Mouse (Mus musculus): ENCODE measurements around the gene Erc2. TPM values are rescaled to one million over a fixed set of nuclear protein-coding genes. Genes with fewer than 3 reads are reported as not detected.

Erc2 gene
- polyA plus RNA-seq, 1 experiment from 2014 or later: 4.3 TPM

DNA sequence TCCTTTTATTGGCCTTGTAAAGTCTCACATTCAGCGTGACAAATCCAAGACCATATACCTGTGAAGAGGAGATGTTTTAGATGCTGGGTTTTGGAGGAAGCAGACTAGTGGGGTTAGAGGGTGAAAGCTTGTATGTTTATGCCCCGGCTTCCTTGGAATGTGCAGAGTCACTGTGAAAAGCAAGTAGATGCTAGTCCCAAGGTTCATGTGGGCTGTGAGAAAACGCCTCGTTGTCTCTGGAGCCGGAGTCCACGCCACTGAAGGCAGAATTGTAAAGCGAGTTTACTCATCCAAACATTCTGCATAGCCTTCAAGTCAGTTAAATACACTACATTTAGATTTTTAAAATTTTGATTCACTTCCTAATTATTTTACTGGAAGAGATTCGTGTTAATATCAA is 748.5 kb downstream of the Erc2 start:
- DNase-seq (ENCODE audit: low spot score): no peak
- 52% methylated on average over 8 of the region's 8 CpGs for WGBS
- Histone ChIP-seq H3K27ac (replicated peaks; ENCODE audit: low read depth, low read length) (no peak overlapping the region), H3K4me2 (ENCODE audit: low read depth, low read length) (no peak overlapping the region), H3K27me3 (replicated peaks; ENCODE audit: control insufficient read depth, insufficient read depth, low read length) (no peaks in the 10 kb centered on the region), H3K9ac (ENCODE audit: low read depth, low read length) (no peak overlapping the region), H3K36me3 (ENCODE audit: control insufficient read depth, insufficient read depth, low read length) (no peaks in the 10 kb centered on the region), H3K9me3 (ENCODE audit: control insufficient read depth, low read length) (no peaks in the 10 kb centered on the region), H3K4me1 (ENCODE audit: control insufficient read depth, insufficient read depth, low read length) (peaks cover 25% of the 10 kb centered on the region), H3K4me3 (ENCODE audit: low read depth, low read length) (no peak overlapping the region)
- ATAC-seq (ENCODE audit: low read depth): no peak

DNA sequence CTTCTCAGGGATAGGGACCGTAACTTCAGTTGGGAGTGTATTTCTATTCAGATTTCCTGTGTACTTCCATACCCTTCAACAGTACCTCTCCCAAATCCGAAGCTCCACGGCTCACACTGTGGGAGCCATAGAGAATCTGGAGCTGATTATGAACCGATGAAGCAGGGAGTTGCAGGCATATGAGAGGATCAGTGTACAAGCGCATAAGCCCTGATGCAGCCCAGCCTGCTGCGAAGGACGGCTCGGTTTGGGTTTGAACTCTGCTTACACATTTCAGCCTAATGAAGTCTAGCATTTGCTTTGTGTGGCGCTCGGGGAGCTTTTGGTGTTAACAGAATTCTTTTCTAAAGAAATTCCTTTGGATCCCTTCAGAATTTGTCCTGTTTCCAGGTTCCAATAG is 749.4 kb downstream of the Erc2 start:
- Histone ChIP-seq H3K36me3 (ENCODE audit: control insufficient read depth, insufficient read depth, low read length) (no peaks in the 10 kb centered on the region), H3K9ac (ENCODE audit: low read depth, low read length) (no peak overlapping the region), H3K27me3 (replicated peaks; ENCODE audit: control insufficient read depth, insufficient read depth, low read length) (no peaks in the 10 kb centered on the region), H3K4me2 (ENCODE audit: low read depth, low read length) (no peak overlapping the region), H3K9me3 (ENCODE audit: control insufficient read depth, low read length) (no peaks in the 10 kb centered on the region), H3K27ac (replicated peaks; ENCODE audit: low read depth, low read length) (peak overlapping the region; percentile 34; the same call in 1 of the 2 replicates), H3K4me3 (ENCODE audit: low read depth, low read length) (no peak overlapping the region), H3K4me1 (ENCODE audit: control insufficient read depth, insufficient read depth, low read length) (peaks cover 34% of the 10 kb centered on the region)
- no peak for ATAC-seq (ENCODE audit: low read depth)
- peak; percentile 84 for DNase-seq (ENCODE audit: low spot score)
- 41% methylated on average over 10 of the region's 10 CpGs for WGBS

DNA sequence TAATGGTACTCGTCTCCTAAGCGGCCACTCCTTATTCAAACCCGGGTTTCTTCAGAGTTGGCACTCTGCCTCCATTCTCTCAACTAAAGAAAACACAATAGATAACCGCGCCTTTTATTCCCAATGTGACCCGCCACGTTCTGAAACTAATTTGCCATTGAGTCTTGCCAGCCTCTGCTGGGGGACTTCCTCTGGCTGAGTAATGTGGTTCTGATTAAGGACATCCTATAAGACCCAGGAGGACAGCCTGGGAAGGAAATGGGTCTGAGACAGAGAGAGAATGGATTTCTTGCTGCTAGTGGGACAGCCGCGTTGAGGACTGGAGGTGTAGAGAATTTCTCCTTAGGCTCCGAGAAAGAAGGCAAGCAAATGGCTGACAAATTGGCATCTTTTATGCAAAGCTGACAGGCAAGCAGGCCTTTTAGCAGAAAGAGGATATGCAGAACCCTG is 753.4 kb downstream of the Erc2 start:
- Histone ChIP-seq H3K4me3 (ENCODE audit: low read depth, low read length) (no peak overlapping the region), H3K36me3 (ENCODE audit: control insufficient read depth, insufficient read depth, low read length) (no peaks in the 10 kb centered on the region), H3K27ac (replicated peaks; ENCODE audit: low read depth, low read length) (peak overlapping the region; percentile 1), H3K27me3 (replicated peaks; ENCODE audit: control insufficient read depth, insufficient read depth, low read length) (no peaks in the 10 kb centered on the region), H3K9me3 (ENCODE audit: control insufficient read depth, low read length) (no peaks in the 10 kb centered on the region), H3K4me2 (ENCODE audit: low read depth, low read length) (peak overlapping the region; percentile 39), H3K9ac (ENCODE audit: low read depth, low read length) (no peak overlapping the region), H3K4me1 (ENCODE audit: control insufficient read depth, insufficient read depth, low read length) (peaks cover 34% of the 10 kb centered on the region)
- peak; percentile 41; the same call in 1 of the 2 replicates for ATAC-seq (ENCODE audit: low read depth)
- DNase-seq (ENCODE audit: low spot score): peak; percentile 90
- WGBS: 10% methylated on average over 10 of the region's 10 CpGs

DNA sequence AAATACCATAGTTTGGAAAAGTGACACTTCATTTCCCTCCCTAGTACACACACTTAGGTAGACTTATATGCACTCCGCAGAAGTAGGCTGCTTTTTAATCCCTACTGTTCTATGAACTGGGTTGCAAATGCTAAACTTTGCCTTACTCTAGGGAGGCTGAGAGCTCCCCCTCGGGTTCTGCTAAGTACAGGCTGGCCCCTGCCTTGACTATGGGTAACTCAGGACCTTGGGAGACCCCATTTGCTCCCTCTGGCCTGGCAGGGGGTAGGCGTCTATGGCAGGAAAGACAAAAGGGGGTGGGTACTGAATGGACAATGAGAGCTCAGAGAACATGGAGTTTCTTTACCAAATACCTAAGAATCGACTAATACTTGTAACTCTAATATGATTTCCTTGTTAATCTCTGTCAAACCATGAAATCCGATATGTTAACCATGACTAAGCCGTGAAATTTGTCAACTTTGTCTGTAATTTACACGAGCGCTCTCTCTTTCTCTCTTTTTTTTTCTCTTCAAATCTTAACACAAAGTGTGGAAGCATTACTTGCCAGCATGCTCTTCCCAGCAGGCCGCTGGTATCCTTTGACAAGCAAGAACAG is 754.1 kb downstream of the Erc2 start:
- Histone ChIP-seq H3K4me3 (ENCODE audit: low read depth, low read length) (no peak overlapping the region), H3K4me1 (ENCODE audit: control insufficient read depth, insufficient read depth, low read length) (peaks cover 28% of the 10 kb centered on the region)
- 0 out of 2 replicates have a peak, but pooled peaks have one; percentile 6 for ATAC-seq (ENCODE audit: low read depth)

DNA sequence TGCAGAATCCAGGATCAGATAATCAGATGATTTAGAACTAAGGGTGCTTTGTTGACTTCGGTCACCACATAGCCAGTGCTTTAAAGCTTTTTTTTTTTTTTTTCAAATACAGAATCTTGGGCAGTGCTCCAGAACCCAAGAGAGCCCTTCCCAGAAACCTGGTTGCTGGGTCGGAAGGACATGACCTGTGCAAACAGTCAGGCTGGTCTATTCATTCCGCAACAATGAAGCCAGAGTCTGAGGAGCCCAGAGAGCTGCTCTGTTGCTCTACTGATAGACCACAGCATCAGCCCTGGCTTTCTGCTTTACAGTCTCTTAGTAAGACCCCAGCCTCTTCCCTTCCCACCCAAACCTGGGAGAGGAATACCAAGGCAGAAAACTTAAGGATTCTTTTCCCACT is 755.3 kb downstream of the Erc2 start:
- DNase-seq (ENCODE audit: low spot score) (no peak), ATAC-seq (ENCODE audit: low read depth) (no peak)
- 82% methylated on average over 3 of the region's 3 CpGs for WGBS
- Histone ChIP-seq H3K9me3 (ENCODE audit: control insufficient read depth, low read length) (no peaks in the 10 kb centered on the region), H3K36me3 (ENCODE audit: control insufficient read depth, insufficient read depth, low read length) (no peaks in the 10 kb centered on the region), H3K9ac (ENCODE audit: low read depth, low read length) (no peak overlapping the region), H3K27ac (replicated peaks; ENCODE audit: low read depth, low read length) (no peak overlapping the region), H3K27me3 (replicated peaks; ENCODE audit: control insufficient read depth, insufficient read depth, low read length) (no peaks in the 10 kb centered on the region), H3K4me3 (ENCODE audit: low read depth, low read length) (no peak overlapping the region), H3K4me2 (ENCODE audit: low read depth, low read length) (no peak overlapping the region), H3K4me1 (ENCODE audit: control insufficient read depth, insufficient read depth, low read length) (peaks cover 30% of the 10 kb centered on the region)

More for the DNA sequence above, 754.1 kb downstream of the Erc2 start:
- Histone ChIP-seq H3K36me3 (ENCODE audit: control insufficient read depth, insufficient read depth, low read length) (no peaks in the 10 kb centered on the region), H3K9me3 (ENCODE audit: control insufficient read depth, low read length) (no peaks in the 10 kb centered on the region), H3K27me3 (replicated peaks; ENCODE audit: control insufficient read depth, insufficient read depth, low read length) (no peaks in the 10 kb centered on the region), H3K4me2 (ENCODE audit: low read depth, low read length) (peak overlapping the region; percentile 39; the same call in 1 of the 2 replicates), H3K27ac (replicated peaks; ENCODE audit: low read depth, low read length) (peak overlapping the region; percentile 1), H3K9ac (ENCODE audit: low read depth, low read length) (no peak overlapping the region)
- 37% methylated on average over 9 of the region's 9 CpGs for WGBS
- DNase-seq (ENCODE audit: low spot score): no peak

DNA sequence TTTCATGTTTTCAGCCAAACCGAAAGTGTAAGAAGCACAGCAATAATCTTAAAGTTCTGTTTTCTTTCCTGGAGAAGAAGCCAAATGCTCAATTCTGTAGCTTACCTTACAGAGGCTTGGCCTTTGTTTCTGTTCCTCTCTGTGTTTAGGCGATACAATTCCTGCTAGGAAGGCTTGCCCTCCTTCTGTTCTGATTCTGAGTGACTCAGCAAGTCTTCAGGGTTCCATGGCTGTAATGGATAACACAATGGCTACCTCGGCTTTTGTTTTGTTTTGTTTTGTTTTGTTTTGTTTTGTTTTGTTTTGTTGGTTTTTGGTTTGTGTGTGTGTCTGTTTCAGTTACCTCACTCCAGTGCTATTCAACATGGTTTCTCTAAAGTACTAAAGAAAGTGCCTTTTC is 757.9 kb downstream of the Erc2 start:
- 80% methylated on average over 3 of the region's 3 CpGs for WGBS
- H3K4me1 ChIP-seq (ENCODE audit: control insufficient read depth, insufficient read depth, low read length): peaks cover 20% of the 10 kb centered on the region
- H3K4me2 ChIP-seq (ENCODE audit: low read depth, low read length): no peak overlapping the region
- DNase-seq (ENCODE audit: low spot score) (no peak), ATAC-seq (ENCODE audit: low read depth) (no peak)
- no peak overlapping the region for H3K27ac ChIP-seq (replicated peaks; ENCODE audit: low read depth, low read length)
- no peaks in the 10 kb centered on the region for H3K9me3 ChIP-seq (ENCODE audit: control insufficient read depth, low read length)
- no peaks in the 10 kb centered on the region for H3K36me3 ChIP-seq (ENCODE audit: control insufficient read depth, insufficient read depth, low read length)
- H3K9ac ChIP-seq (ENCODE audit: low read depth, low read length): no peak overlapping the region
- no peaks in the 10 kb centered on the region for H3K27me3 ChIP-seq (replicated peaks; ENCODE audit: control insufficient read depth, insufficient read depth, low read length)
- H3K4me3 ChIP-seq (ENCODE audit: low read depth, low read length): no peak overlapping the region

DNA sequence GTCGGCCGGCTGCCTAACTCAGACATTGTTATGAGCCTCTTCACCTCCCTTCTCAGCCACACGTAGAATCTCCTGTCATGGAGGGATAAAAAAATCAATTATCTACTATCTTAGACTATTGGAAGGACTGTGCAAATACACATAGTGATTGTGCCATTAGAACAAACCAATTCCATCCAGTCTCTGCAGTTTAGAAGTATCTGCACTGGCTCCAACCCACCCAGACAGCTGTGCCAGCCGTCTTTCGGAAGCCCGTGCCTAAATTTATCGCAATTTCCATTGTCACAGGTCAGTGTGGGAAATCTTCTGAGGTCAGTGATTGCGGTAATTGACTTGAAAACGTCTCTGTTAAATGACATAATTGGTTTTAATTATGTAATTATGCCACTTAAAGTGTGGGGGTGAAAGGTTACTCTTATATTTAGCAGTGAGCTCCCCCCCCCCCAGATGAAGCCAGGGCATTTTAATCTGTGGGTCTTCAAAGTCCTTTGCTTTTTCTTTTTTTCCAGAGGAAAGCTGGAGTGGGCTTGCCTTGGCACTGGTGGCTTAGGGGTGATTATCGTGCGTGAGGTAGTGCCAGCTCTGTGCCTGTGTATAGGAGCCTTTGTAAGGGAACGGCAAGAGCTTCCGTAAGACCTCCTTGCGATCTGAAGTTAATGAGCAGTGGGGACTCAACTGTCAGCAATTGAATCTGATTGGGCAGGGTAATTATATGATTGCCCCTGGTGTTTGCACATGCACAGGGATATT is 759.7 kb downstream of the Erc2 start:
- peaks cover 8% of the 10 kb centered on the region; the same call in 1 of the 2 replicates for H3K4me1 ChIP-seq (ENCODE audit: control insufficient read depth, insufficient read depth, low read length)
- WGBS: 50% methylated on average over 14 of the region's 14 CpGs
- DNase-seq (ENCODE audit: low spot score) (no peak), ATAC-seq (ENCODE audit: low read depth) (no peak)
- no peaks in the 10 kb centered on the region for H3K27me3 ChIP-seq (replicated peaks; ENCODE audit: control insufficient read depth, insufficient read depth, low read length)
- H3K4me3 ChIP-seq (ENCODE audit: low read depth, low read length): no peak overlapping the region
- no peak overlapping the region for H3K4me2 ChIP-seq (ENCODE audit: low read depth, low read length)
- no peak overlapping the region for H3K27ac ChIP-seq (replicated peaks; ENCODE audit: low read depth, low read length)
- H3K9ac ChIP-seq (ENCODE audit: low read depth, low read length): no peak overlapping the region
- no peaks in the 10 kb centered on the region for H3K36me3 ChIP-seq (ENCODE audit: control insufficient read depth, insufficient read depth, low read length)
- no peaks in the 10 kb centered on the region for H3K9me3 ChIP-seq (ENCODE audit: control insufficient read depth, low read length)

DNA sequence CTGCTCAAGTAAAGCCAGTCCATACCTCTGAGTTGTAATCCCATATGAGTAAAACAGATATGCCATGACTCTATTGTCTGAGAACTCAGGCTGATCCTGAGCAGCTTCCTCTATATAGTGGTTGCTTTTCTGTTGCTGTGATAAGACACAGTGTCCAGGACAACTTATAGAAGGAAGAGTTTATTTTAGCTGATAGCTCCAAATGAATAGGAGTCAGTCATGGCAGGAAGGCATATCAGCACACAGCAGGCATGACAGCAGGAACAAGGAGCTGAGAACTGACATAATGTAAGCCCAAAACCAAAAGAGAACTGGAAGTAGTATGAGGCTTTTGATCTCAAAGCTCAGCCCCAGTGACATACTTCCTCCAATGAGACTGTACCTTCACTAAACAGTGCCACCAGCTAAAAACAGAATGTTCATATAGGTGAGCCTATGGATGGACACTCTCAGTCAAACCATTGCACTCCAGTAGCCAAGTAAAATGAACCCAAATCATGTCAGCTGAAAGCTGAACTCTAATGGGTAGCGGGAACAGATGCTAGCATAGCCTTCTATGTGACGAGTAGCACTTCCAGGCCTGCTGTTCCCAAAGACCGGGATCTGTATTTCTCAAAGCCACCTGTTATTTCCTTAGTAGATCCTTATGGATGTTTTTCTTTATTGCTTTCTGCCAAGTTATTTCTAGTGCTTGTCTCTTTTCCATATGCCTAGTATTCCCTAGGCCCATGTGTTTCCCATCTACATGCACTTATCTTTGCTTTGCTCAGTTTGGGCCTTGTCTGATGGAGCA is 764.8 kb downstream of the Erc2 start:
- Histone ChIP-seq H3K27me3 (replicated peaks; ENCODE audit: control insufficient read depth, insufficient read depth, low read length) (no peaks in the 10 kb centered on the region), H3K27ac (replicated peaks; ENCODE audit: low read depth, low read length) (no peak overlapping the region), H3K4me3 (ENCODE audit: low read depth, low read length) (no peak overlapping the region), H3K4me1 (ENCODE audit: control insufficient read depth, insufficient read depth, low read length) (peaks cover 4% of the 10 kb centered on the region; the same call in 1 of the 2 replicates), H3K36me3 (ENCODE audit: control insufficient read depth, insufficient read depth, low read length) (no peaks in the 10 kb centered on the region), H3K9ac (ENCODE audit: low read depth, low read length) (no peak overlapping the region), H3K4me2 (ENCODE audit: low read depth, low read length) (no peak overlapping the region), H3K9me3 (ENCODE audit: control insufficient read depth, low read length) (no peaks in the 10 kb centered on the region)
- no peak for DNase-seq (ENCODE audit: low spot score)
- 75% methylated on average over 3 of the region's 3 CpGs for WGBS
- ATAC-seq (ENCODE audit: low read depth): no peak

Measured in embryonic facial prominence, embryonic 14.5 days (tissue).